Mouse (Mus musculus) neural tube, embryonic 13.5 days (tissue): Measurements from ENCODE around the gene Dnajb14. TPM values are rescaled to one million over a fixed set of nuclear protein-coding genes. Genes with fewer than 3 reads are reported as not detected.
"Not testable (repeated sequence)": the region's sequence is repeated elsewhere in the genome, so short reads cannot be mapped to it uniquely, and the experiment has no call there.

Experiments
- ATAC-seq: fragments of 200-750 bp; cut with Nextera tagmentation; 2 replicates; pipeline ENCODE4 v1.8.0; 2017; ENCODE audit warnings: low read depth, mild to moderate bottlenecking, moderate TSS enrichment, moderate library complexity
- H3K27ac ChIP-seq: fragments of 300-500 bp; sonication (generic); replicated peaks from 2 replicates; pipeline ENCODE4 v1.5.1; 2015; ENCODE audit warnings: moderate library complexity, mild to moderate bottlenecking, inconsistent platforms
- H3K27me3 ChIP-seq: fragments of 300-500 bp; sonication (generic); 2 replicates; pipeline ENCODE4 v1.6.1; 2015; ENCODE audit warnings: mild to moderate bottlenecking, inconsistent platforms
- H3K36me3 ChIP-seq: fragments of 300-500 bp; sonication (generic); 2 replicates; pipeline ENCODE4 v1.6.1; 2015; ENCODE audit warnings: mild to moderate bottlenecking, inconsistent platforms
- H3K4me1 ChIP-seq: fragments of 300-500 bp; sonication (generic); replicated peaks from 2 replicates; pipeline ENCODE4 v1.6.1; 2015; ENCODE audit warnings: inconsistent platforms
- H3K4me2 ChIP-seq: fragments of 300-500 bp; sonication (generic); 2 replicates; pipeline ENCODE4 v1.6.1; 2015; ENCODE audit warnings: inconsistent platforms, mild to moderate bottlenecking, moderate library complexity
- H3K4me3 ChIP-seq: fragments of 300-500 bp; sonication (generic); 2 replicates; pipeline ENCODE4 v1.5.1; 2015; ENCODE audit warnings: mild to moderate bottlenecking, inconsistent platforms
- H3K9ac ChIP-seq: fragments of 300-500 bp; sonication (generic); 2 replicates; pipeline ENCODE4 v1.6.1; 2015; ENCODE audit warnings: moderate library complexity, mild to moderate bottlenecking, inconsistent platforms
- H3K9me3 ChIP-seq: fragments of 300-500 bp; sonication (generic); 2 replicates; pipeline ENCODE4 v1.6.1; 2016; ENCODE audit warnings: inconsistent platforms
- WGBS: fragments of 180-500 bp; shearing (Covaris S2); methylation state at CpG from one replicate; pipeline ENCODE4 v1.1.7; 2015; 5-methylcytosine and 5-hydroxymethylcytosine counted together
- polyA plus RNA-seq: library from polyadenylated mRNA; unstranded; fragments of >200 nt; fragmentation: Nextera tagmentation; extraction: Ambion mirVana; gene quantifications from 2 replicates; pipeline ENCODE4 v1.2.1, GENCODE M21; 2015

Gene Dnajb14
- polyA plus RNA-seq, 1 experiment from 2014 or later: 12.9 TPM

DNA sequence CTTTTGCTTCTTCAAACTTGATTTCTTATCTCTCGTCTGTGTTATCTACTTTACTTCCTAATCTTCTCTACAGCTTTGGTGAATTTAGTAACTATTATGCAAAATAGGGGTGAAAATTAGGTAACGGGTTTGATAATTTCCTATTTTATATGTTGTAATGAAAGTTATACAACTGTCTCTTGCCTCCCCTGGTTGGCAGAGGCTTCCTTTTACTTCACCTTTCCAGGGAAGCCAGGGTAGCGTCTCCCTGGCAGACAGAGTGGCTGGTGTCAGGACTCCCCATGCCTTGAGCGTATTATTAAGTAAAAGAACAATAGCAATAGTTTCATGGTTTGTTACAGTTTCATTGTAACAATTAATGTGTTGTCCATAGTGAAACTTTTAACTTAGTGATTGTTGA is 26.3 kb downstream of the Dnajb14 start:
- Histone ChIP-seq H3K27ac (no peak overlapping the region), H3K9me3 (no peaks in the 10 kb centered on the region)

DNA sequence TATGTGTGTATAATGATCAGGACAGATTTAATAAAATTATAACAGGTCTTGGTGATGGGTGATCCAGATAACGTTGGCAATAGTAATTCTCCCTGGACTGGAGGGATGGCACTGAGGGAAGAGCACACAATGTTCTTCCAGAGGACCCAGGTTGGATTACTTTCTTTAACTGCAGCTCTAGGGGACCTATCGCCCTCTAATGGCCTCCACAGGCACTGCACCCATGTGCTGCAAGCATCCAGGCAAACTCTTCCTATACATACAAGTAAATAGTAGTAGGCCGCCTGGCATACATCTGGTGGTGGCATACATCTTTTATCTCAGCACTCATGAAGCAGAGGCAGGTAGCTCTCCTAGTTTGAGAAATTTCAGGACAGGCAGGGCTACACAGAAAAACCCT is 27.7 kb downstream of the Dnajb14 start:
- Histone ChIP-seq H3K27ac (no peak overlapping the region), H3K4me2 (no peak overlapping the region), H3K4me1 (peaks cover 5% of the 10 kb centered on the region; the same call in 1 of the 2 replicates), H3K9me3 (no peaks in the 10 kb centered on the region), H3K9ac (no peak overlapping the region), H3K36me3 (peaks cover 30% of the 10 kb centered on the region), H3K27me3 (no peaks in the 10 kb centered on the region), H3K4me3 (no peak overlapping the region)
- no peak for ATAC-seq
- 96% methylated on average over 3 of the region's 3 CpGs for WGBS

More for the DNA sequence above, 26.3 kb downstream of the Dnajb14 start:
- H3K9ac ChIP-seq: no peak overlapping the region
- H3K36me3 ChIP-seq: peaks cover 44% of the 10 kb centered on the region
- H3K4me1 ChIP-seq: peaks cover 5% of the 10 kb centered on the region; the same call in 1 of the 2 replicates
- H3K4me2 ChIP-seq: no peak overlapping the region
- WGBS: 89% methylated on average over 4 of the region's 4 CpGs
- no peaks in the 10 kb centered on the region for H3K27me3 ChIP-seq
- no peak for ATAC-seq
- H3K4me3 ChIP-seq: no peak overlapping the region

DNA sequence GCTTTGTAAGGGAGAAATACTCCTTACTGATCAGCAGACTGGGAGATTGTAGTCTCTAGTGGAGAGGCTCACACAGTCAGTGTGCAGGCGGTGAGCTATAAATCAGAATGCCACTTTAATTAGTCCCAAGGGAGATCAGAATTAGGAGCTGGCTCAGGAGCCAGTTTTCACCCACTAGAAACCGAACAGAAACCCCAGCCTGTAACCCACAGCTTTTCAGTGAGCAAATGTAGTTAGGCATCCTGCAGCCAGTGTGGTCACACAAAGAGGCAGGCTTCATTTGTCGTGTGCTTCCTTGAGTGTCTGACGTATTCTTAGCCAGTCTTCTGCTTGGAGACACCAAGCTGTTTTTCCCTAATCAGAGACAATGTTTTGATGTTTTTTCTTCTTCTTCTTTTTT is 28.9 kb downstream of the Dnajb14 start:
- Histone ChIP-seq H3K27me3 (no peaks in the 10 kb centered on the region), H3K4me2 (no peak overlapping the region), H3K4me1 (peaks cover 5% of the 10 kb centered on the region; the same call in 1 of the 2 replicates), H3K4me3 (no peak overlapping the region), H3K9me3 (no peaks in the 10 kb centered on the region), H3K9ac (0 out of 2 replicates have a peak overlapping the region, but pooled peaks have one; percentile 17), H3K36me3 (peaks cover 29% of the 10 kb centered on the region), H3K27ac (no peak overlapping the region)
- ATAC-seq: no peak
- 55% methylated on average over 4 of the region's 4 CpGs for WGBS

DNA sequence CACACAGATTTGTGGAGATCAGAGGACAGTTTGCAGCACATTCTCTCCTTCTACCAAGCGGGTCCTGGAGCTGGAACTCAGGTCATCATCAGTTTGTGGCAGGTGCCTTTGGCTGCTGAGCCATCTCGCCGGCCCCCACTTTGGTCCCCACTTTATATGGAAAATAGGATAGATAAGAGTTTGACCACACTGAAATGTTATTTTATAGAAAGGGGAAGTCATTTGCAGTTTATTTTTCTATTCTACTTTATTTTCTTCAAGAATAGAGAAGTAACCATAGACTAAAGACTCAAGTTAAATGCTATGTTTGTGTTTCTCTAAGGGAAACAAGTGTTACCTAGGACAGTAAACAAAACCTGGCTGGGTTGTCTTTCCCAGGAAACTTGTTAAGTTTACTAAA is 29.4 kb downstream of the Dnajb14 start:
- WGBS: 96% methylated on average over 3 of the region's 3 CpGs
- ATAC-seq: no peak
- H3K27me3 ChIP-seq: no peaks in the 10 kb centered on the region
- H3K36me3 ChIP-seq: peaks cover 30% of the 10 kb centered on the region
- H3K4me2 ChIP-seq: no peak overlapping the region
- H3K9me3 ChIP-seq: no peaks in the 10 kb centered on the region
- H3K4me1 ChIP-seq: peaks cover 5% of the 10 kb centered on the region; the same call in 1 of the 2 replicates
- no peak overlapping the region for H3K27ac ChIP-seq
- H3K9ac ChIP-seq: no peak overlapping the region
- H3K4me3 ChIP-seq: no peak overlapping the region

DNA sequence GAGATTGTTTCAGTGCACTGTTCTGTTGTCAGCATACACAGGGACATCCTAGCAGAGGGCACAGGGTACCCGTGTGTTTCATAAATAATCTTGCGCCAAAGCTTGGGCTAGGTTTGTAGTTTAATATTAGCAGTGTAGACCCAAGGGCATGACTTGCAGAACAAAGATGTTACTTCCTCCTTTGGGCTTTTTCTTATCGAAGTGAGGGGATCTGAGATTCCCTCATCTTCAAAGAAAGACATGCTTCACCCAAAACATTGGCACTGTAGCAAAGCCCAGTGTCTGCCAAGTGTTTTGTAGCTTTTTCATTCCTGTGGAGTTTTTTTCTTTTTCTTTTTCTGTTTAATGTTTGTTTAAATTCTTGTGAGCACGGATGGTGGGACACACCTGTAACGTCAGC is 30.2 kb downstream of the Dnajb14 start:
- ATAC-seq: no peak
- H3K4me2 ChIP-seq: no peak overlapping the region
- peaks cover 38% of the 10 kb centered on the region for H3K36me3 ChIP-seq
- no peak overlapping the region for H3K9ac ChIP-seq
- no peak overlapping the region for H3K4me3 ChIP-seq
- 95% methylated on average over 5 of the region's 5 CpGs for WGBS
- no peaks in the 10 kb centered on the region for H3K27me3 ChIP-seq
- H3K9me3 ChIP-seq: no peaks in the 10 kb centered on the region
- peaks cover 5% of the 10 kb centered on the region; the same call in 1 of the 2 replicates for H3K4me1 ChIP-seq
- no peak overlapping the region for H3K27ac ChIP-seq

DNA sequence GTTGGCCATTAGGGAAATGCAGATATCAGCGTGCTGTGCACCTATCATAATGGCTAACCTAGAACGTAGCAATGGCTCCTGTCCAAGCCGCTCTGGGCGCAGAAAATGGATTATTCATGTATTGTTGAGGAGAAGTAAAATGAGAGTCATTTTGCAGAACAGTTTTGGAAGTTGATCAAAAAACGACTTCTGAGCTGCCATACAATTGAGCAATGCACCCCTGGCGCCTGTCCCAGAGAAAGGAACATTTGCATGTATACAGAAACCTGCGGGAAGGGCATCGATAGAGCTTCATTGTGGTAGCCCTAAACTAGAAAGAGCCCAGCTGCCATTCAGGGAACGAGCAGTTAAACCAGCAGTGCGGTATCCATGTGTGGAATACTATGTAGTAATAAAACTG is 32.7 kb downstream of the Dnajb14 start:
- H3K9ac ChIP-seq: no peak overlapping the region
- no peaks in the 10 kb centered on the region for H3K9me3 ChIP-seq
- no peak overlapping the region for H3K4me2 ChIP-seq
- H3K27ac ChIP-seq: no peak overlapping the region
- 72% methylated on average over 10 of the region's 10 CpGs for WGBS
- H3K36me3 ChIP-seq: peaks cover 34% of the 10 kb centered on the region
- no peaks in the 10 kb centered on the region for H3K27me3 ChIP-seq
- ATAC-seq: no peak
- H3K4me1 ChIP-seq: peaks cover 5% of the 10 kb centered on the region; the same call in 1 of the 2 replicates
- H3K4me3 ChIP-seq: no peak overlapping the region

DNA sequence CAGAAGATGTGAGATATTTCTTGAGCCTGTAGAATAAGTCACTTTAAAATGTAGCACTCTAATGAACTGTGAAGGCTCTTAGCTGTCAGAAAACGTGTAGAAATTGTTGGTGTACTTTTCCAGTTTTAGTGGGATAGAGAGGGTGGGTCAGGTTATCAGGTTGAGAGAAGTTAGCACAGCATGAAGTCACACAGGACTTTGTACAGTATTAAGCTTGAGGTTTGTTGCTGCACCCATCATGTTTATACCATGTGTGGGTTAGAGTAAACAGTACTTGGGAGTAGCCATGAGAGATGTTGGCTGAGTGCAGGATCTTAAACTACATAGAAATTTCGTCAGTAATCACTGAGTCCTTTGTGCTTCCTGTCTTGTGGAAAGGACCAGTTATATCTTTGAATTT is 45.6 kb downstream of the Dnajb14 start:
- Histone ChIP-seq H3K27me3 (no peaks in the 10 kb centered on the region), H3K4me3 (no peak overlapping the region)
- 68% methylated on average over 2 of the region's 2 CpGs for WGBS

DNA sequence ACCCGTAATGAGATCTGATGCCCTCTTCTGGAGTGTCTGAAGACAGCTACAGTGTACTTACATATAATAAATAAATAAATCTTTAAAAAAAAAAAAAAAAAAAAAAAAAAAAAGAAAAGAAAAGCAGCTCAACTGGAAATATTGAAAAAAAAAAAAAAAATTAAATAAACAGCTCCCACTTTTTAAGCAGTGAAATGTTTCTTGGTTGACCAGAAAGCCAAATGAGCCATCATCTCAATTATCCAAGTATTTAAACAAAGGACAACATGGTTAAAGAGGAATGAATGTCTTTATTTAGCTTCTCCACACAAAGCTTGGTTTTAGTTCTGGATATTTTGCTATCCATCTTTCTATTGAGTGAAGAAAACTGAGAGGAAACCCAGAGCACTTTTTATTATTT is 47.1 kb downstream of the Dnajb14 start:
- peaks cover 18% of the 10 kb centered on the region for H3K4me1 ChIP-seq
- not testable (repeated sequence) for H3K27me3 ChIP-seq, H3K36me3 ChIP-seq, H3K9ac ChIP-seq, H3K27ac ChIP-seq, H3K9me3 ChIP-seq, ATAC-seq, H3K4me3 ChIP-seq, H3K4me2 ChIP-seq
- WGBS: no CpG with 5 or more reads among the region's 1 CpGs

More for the DNA sequence above, 45.6 kb downstream of the Dnajb14 start:
- no peak overlapping the region for H3K4me2 ChIP-seq
- H3K36me3 ChIP-seq: peaks cover 3% of the 10 kb centered on the region; the same call in 1 of the 2 replicates
- H3K27ac ChIP-seq: no peak overlapping the region
- no peaks in the 10 kb centered on the region for H3K9me3 ChIP-seq
- no peak for ATAC-seq
- peaks cover 10% of the 10 kb centered on the region for H3K4me1 ChIP-seq
- no peak overlapping the region for H3K9ac ChIP-seq

DNA sequence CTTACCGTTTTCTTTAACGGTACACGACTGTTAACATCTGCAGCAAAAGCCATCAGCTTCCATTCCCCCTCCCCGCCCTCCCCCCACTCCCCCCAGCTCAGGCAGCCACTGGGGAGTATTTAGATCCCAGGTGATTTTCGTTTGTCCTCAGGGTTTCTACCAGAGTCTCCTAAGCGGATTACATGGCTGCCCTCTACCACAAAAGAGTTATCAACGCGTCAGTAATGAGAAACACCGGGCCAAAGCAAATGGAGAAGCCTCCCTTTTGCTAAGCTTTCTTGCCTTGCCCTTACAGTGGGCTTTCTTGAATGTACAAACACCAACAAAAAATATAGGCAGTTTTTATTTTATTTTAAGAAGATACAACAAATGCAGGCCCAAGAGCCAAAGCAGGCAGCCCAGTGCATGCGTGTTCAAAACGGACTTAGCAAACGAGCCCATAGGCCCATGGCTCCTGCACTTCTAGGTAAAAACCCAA is 50.3 kb downstream of the Dnajb14 start:
- Histone ChIP-seq H3K4me2 (peak overlapping the region; percentile 90), H3K27me3 (no peaks in the 10 kb centered on the region), H3K36me3 (peaks cover 16% of the 10 kb centered on the region), H3K4me1 (peaks cover 27% of the 10 kb centered on the region), H3K4me3 (peak overlapping the region; percentile 94), H3K9me3 (no peaks in the 10 kb centered on the region), H3K27ac (peak overlapping the region; percentile 84), H3K9ac (peak overlapping the region; percentile 94)
- ATAC-seq: peak; percentile 70
- WGBS: 21% methylated on average over 12 of the region's 12 CpGs

DNA sequence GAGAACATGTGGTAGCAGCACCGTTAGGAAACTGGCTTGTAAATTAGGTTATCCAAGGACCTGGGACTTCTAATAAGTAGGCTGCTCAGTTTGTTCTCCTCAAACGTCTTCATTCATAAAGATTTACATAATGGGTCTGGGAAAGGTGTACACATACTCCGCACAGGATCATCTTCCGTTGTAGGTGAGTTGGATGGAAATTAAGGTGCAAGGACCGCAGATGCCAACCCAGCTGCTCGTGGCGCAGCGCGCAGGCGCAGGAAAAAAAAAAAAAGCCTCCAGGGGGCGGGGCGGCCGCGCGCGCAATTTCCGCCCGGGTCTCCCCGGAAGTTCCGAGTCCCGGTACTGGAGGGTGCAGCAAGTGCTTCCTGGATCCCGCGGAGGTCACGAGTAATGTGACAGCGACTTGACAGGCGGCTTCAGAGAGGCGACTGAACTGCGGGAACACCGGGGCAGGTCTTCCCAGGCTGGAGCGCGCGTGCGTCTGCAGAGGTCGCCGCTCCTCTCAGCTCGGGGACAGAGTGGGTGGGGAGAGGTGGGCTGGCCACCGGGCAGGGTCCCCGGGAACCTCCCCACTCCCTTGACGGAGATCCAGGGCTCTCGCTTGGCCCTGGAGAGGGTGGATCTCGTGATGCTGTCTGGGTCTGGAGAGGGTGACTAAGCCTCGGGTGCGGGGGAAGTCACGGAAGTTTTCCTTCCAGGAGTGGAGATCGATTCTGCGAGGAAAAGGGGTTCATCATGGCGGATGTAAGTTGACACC is 50.9 kb downstream of the Dnajb14 start, which contains the start of gene Lamtor3:
Gene Lamtor3 (plus strand): TSS at position 335 of the 760 bp plus-strand sequence.
- Histone ChIP-seq H3K4me3 (peak within 1 kb of the TSS; percentile 94), H3K9ac (peak within 1 kb of the TSS; percentile 94), H3K4me2 (peak within 1 kb of the TSS; percentile 90), H3K27me3 (no peaks in the 10 kb centered on the region), H3K27ac (peak within 1 kb of the TSS; percentile 84), H3K9me3 (no peaks in the 10 kb centered on the region), H3K36me3 (peaks cover 16% of the 10 kb centered on the region), H3K4me1 (peaks cover 27% of the 10 kb centered on the region)
- WGBS: under 1% methylated on average over 47 of the region's 47 CpGs
- peak; percentile 95 for ATAC-seq

DNA sequence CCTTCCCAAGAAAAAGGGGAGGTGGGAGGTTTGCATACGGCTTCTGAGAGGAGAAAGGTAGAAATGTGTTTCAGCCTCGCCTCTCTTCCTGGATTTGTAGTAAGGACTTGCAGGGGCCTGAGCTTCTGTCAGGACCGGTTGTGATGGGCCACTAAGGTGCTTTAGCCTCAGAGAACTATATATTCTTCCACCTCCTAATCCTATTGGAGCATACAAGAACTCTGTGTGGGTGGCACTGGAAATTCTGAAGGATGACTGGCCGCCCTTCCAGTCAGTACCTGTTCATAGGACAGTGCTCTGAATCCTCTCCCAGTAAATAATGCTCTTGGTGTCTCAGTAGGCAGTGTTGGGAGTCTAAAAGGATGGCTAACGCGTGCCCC is 51.4 kb downstream of the Dnajb14 start:
- Histone ChIP-seq H3K9ac (peak overlapping the region; percentile 94), H3K27ac (peak overlapping the region; percentile 84), H3K4me2 (peak overlapping the region; percentile 90), H3K4me3 (peak overlapping the region; percentile 94), H3K4me1 (peaks cover 27% of the 10 kb centered on the region), H3K27me3 (no peaks in the 10 kb centered on the region), H3K36me3 (peaks cover 22% of the 10 kb centered on the region), H3K9me3 (no peaks in the 10 kb centered on the region)
- 20% methylated on average over 6 of the region's 6 CpGs for WGBS
- peak; percentile 30 for ATAC-seq

DNA sequence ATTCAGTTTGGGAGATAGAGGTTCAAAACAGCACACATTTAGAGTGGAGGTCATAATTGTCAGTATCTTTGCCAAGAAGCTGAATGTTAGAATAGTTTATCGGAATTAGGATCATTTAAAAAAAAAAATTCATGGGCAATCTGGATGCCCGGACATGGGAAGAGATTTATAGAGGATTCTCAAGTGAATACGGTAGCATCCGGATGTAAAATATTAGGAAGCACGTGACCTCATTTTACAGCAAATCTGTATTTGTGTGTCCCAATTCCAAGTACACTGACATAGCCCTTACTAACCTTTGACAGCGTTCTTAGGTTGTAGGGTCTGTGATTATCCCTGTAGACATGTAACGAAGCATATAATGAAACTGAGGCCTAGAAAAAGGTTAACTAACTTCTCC is 51.9 kb downstream of the Dnajb14 start:
- ATAC-seq: no peak
- peak overlapping the region; percentile 94 for H3K4me3 ChIP-seq
- H3K9ac ChIP-seq: peak overlapping the region; percentile 94
- no peaks in the 10 kb centered on the region for H3K9me3 ChIP-seq
- H3K27ac ChIP-seq: no peak overlapping the region
- H3K4me2 ChIP-seq: peak overlapping the region; percentile 90
- 91% methylated on average over 7 of the region's 7 CpGs for WGBS
- H3K27me3 ChIP-seq: no peaks in the 10 kb centered on the region
- peaks cover 25% of the 10 kb centered on the region for H3K36me3 ChIP-seq
- peaks cover 27% of the 10 kb centered on the region for H3K4me1 ChIP-seq
